Mouse (Mus musculus) hindbrain, embryonic 13.5 days (tissue): ENCODE data around the gene Ldoc1. TPM values are rescaled to one million over a fixed set of nuclear protein-coding genes. Genes with fewer than 3 reads are reported as not detected.

Experiments
- ATAC-seq: fragments of 200-750 bp; cut with Nextera tagmentation; 2 replicates; pipeline ENCODE4 v1.8.0; 2017; ENCODE audit warnings: moderate TSS enrichment; ENCODE audit not compliant: low FRiP score
- H3K27ac ChIP-seq: fragments of 300-500 bp; sonication (generic); 2 replicates; pipeline ENCODE4 v1.5.1; 2015; ENCODE audit warnings: inconsistent platforms, mild to moderate bottlenecking, moderate library complexity
- H3K27me3 ChIP-seq: fragments of 300-500 bp; sonication (generic); 2 replicates; pipeline ENCODE4 v1.6.1; 2015; ENCODE audit warnings: mild to moderate bottlenecking, inconsistent platforms
- H3K36me3 ChIP-seq: fragments of 300-500 bp; sonication (generic); 2 replicates; pipeline ENCODE4 v1.6.1; 2015; ENCODE audit warnings: mild to moderate bottlenecking, inconsistent platforms
- H3K4me1 ChIP-seq: fragments of 300-500 bp; sonication (generic); replicated peaks from 2 replicates; pipeline ENCODE4 v1.6.1; 2015; ENCODE audit warnings: inconsistent platforms
- H3K4me2 ChIP-seq: fragments of 300-500 bp; sonication (generic); 2 replicates; pipeline ENCODE4 v1.6.1; 2015; ENCODE audit warnings: inconsistent platforms, mild to moderate bottlenecking, moderate library complexity
- H3K4me3 ChIP-seq: fragments of 300-500 bp; sonication (generic); 2 replicates; pipeline ENCODE4 v1.5.1; 2015; ENCODE audit warnings: mild to moderate bottlenecking, inconsistent platforms
- H3K9ac ChIP-seq: fragments of 300-500 bp; sonication (generic); 2 replicates; pipeline ENCODE4 v1.6.1; 2015; ENCODE audit warnings: mild to moderate bottlenecking, inconsistent platforms
- H3K9me3 ChIP-seq: fragments of 300-500 bp; sonication (generic); 2 replicates; pipeline ENCODE4 v1.6.1; 2016; ENCODE audit warnings: inconsistent platforms
- WGBS: fragments of 180-500 bp; shearing (Covaris S2); methylation state at CpG from one replicate; pipeline ENCODE4 v1.1.7; 2015; 5-methylcytosine and 5-hydroxymethylcytosine counted together
- polyA plus RNA-seq: library from polyadenylated mRNA; unstranded; fragments of >200 nt; fragmentation: Nextera tagmentation; extraction: Ambion mirVana; gene quantifications from 2 replicates; pipeline ENCODE4 v1.2.1, GENCODE M21; 2015

Gene Ldoc1
- polyA plus RNA-seq: 4.2 and 4.9 TPM in 2 replicates

DNA sequence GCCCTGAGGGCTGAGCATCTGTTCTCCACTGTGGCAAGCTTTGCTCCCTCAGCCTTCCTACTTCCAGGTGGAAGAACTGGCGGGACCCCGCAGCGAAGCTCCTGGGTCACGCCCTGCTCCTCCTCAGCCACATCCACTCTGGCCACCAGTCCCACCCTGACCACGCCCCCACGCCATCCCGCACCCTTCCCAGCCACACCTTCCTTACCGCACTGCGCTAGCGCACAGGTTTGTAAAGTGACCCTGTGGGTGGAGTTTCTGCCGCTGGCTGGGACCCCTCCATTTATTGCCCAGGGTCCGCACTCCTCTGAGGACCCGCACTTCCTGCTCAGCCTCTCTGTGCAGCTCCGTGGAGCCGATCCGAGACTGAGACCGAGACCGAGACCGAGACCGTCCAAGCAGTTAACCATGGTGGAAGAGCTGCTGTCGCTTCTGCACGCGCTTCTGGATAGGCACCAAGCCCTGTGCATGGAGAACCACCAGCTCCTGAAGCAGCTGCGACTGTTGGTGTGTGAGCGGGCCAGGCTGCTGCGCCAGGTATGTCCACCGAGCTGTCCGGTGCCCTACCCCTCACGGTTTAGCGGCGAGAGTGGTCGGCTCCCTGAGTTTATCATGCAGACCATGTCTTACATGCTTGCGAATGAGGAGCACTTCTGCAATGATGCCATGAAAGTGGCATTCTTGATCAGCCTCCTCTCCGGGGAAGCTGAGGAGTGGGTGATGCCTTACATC is at the start of gene Ldoc1:
TSS of gene Ldoc1 (plus strand) at position 196 of the 732 bp plus-strand sequence.
- H3K9ac ChIP-seq: no peak within 1 kb of the TSS
- ATAC-seq: peak; percentile 43; the same call in 1 of the 2 replicates
- 32% methylated on average over 34 of the region's 34 CpGs for WGBS

DNA sequence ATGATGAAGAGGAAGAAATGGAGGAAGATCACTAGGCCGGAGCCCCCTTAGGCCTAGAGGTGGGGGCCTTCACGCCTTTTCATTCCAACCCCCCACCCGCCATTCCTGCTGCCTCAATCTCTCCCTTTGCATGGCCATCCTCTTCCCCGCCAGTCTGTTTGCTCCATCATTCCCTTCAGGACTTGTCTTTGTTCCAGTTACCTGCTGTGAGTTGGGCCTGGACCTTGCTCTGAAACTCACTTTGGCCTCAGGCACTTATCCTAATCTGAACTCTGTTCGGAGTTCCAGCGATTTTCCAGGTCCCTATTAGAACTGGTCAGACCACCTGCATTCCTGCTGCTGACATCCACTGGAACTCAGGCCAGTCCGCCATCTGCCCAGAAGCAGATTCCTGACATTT is 834 bp downstream of the Ldoc1 start:
- 85% methylated on average over 7 of the region's 7 CpGs for WGBS
- no peaks in the 10 kb centered on the region for H3K9me3 ChIP-seq
- no peak overlapping the region for H3K27ac ChIP-seq
- H3K9ac ChIP-seq: no peak overlapping the region
- ATAC-seq: no peak
- H3K27me3 ChIP-seq: no peaks in the 10 kb centered on the region
- no peaks in the 10 kb centered on the region for H3K4me1 ChIP-seq
- H3K36me3 ChIP-seq: no peaks in the 10 kb centered on the region
- H3K4me3 ChIP-seq: no peak overlapping the region
- no peak overlapping the region for H3K4me2 ChIP-seq

More for the DNA sequence above, at the start of gene Ldoc1:
- Histone ChIP-seq H3K4me1 (no peaks in the 10 kb centered on the region), H3K27me3 (no peaks in the 10 kb centered on the region), H3K36me3 (no peaks in the 10 kb centered on the region), H3K27ac (no peak within 1 kb of the TSS), H3K9me3 (no peaks in the 10 kb centered on the region), H3K4me2 (peak within 1 kb of the TSS; percentile 55), H3K4me3 (peak within 1 kb of the TSS; percentile 38)

DNA sequence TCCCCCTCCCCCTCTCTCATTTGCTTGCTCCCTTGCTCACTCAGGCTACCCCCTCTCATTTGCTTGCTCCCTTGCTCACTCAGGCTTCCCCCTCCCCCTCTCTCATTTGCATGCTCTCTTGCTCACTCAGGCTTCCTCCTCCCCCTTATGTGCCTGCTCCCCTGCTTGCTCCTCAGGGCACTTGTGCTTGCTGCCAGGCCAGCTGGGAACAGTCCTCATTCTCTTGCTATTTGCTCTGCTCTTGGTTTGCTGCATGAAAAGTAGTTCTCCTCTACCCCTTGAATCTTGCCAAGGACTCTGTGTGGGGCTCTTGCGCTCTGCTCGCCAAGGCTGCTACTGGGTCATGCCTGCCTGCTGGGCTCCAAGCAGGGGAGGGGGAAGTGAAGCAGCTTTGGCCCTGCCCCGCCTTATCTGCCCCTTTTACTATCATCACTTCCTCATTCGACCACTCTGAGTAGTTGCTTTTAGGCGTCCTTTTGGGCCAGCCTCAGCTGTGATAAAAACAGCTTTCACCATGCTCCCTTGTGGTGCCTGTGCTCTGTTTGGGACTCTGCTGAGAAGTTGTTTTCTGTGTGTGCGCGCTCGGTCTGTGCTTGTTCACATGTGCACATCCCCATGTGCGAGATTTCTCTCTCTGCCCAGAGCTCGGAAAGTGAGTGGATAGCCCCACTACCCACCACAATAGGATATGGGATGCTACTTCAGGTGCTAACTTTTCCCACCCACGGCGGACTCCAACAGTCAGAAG is 13.2 kb downstream of the Ldoc1 start:
- peak overlapping the region; percentile 40 for H3K4me2 ChIP-seq
- no peak overlapping the region for H3K9ac ChIP-seq
- H3K4me1 ChIP-seq: no peaks in the 10 kb centered on the region; the same call in 1 of the 2 replicates
- H3K4me3 ChIP-seq: peak overlapping the region; percentile 2; the same call in 1 of the 2 replicates
- ATAC-seq: peak; percentile 83
- H3K27me3 ChIP-seq: no peaks in the 10 kb centered on the region
- WGBS: 32% methylated on average over 12 of the region's 12 CpGs
- peak overlapping the region; percentile 12; the same call in 1 of the 2 replicates for H3K27ac ChIP-seq
- no peaks in the 10 kb centered on the region for H3K9me3 ChIP-seq
- no peaks in the 10 kb centered on the region for H3K36me3 ChIP-seq

DNA sequence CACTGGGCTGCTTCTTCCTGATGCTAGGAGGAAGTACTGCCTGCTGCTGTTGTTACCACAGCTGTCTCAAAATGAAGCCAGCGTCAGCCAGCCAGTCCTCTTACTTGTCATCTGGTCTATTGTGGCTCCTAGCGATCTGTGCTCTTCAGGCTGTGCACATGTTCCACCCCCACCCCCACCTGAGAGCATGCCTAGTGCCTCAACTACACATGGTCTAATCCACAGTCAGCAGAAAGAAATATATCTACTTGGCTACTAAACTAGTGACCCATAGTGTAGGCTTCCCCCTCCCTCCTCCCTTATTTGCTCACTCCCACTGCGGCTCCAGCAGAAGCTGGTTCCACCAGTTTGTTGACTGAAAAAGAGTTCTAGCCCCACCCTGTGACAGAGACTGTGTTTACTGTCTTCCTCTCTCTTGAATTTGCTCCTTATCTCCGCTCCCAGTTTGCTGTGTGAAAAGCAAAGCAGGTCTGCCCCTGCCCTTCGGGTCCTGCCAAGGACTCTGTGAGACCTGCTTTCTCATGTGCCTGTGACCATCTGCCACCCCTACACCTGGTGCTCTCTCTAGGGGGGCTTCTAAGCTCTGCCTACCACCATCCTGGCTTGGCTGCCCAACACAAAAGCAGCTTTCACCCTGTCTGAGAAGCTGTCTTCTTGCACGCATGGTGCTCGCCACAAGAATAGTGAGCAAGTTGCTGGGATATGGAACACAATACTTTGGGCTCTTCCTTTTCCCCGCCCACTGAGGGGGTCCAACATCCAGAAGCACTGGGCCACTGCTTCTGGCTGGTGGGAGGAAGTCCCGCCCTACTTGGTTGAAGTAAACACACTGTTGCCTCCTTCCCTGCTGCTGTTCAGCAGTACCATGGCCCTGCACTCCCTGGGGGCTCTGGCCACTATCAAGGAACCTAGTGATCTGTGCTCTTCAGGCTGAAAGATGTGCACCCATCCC is 14.0 kb downstream of the Ldoc1 start:
- 53% methylated on average over 9 of the region's 9 CpGs for WGBS
- peak; percentile 59; the same call in 1 of the 2 replicates for ATAC-seq

DNA sequence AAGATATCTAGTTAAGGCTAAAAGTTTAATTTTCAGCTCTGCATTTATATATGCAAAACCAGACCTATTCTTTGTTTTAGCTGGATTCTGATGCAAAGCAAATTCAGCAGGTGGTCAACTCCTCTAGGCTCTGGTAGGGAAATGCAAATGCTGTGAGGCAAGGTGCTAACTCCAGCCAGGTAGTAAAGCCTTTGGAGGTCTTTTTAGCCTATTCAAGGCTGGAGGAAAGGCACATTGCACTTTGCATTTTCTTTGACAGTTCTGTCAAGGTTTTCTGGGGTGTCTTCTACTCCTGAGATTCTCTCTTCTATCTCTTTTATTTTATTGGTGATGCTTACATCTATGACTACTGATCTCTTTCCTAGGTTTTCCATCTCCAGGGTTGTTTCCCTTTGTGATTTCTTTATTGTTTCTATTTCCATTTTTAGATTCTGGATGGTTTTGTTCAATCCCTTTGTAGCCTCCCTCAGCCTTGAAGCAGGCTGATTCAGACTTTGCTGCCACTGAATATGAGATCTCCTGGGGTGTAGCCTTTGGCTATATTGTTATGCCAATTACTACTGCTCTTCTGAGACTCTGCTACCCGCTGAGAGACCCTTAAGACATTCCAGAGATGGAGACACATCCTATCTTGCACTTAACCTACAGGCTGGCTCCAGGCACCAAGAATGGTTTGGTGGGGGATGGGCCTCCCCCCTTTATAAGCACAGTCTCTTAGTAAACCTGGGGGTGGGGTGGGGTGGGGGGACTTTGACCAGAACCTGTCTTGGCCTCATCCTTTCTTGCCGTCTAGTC is 18.4 kb downstream of the Ldoc1 start:
- 47% methylated on average over 2 of the region's 2 CpGs for WGBS
- Histone ChIP-seq H3K4me2 (no peak overlapping the region), H3K4me3 (no peak overlapping the region), H3K27me3 (no peaks in the 10 kb centered on the region), H3K9me3 (no peaks in the 10 kb centered on the region), H3K4me1 (no peaks in the 10 kb centered on the region; the same call in 1 of the 2 replicates), H3K36me3 (no peaks in the 10 kb centered on the region), H3K27ac (no peak overlapping the region), H3K9ac (no peak overlapping the region)
- no peak for ATAC-seq

More for the DNA sequence above, 14.0 kb downstream of the Ldoc1 start:
- no peak overlapping the region for H3K27ac ChIP-seq
- H3K27me3 ChIP-seq: no peaks in the 10 kb centered on the region
- no peak overlapping the region for H3K4me3 ChIP-seq
- H3K36me3 ChIP-seq: no peaks in the 10 kb centered on the region
- no peaks in the 10 kb centered on the region; the same call in 1 of the 2 replicates for H3K4me1 ChIP-seq
- no peaks in the 10 kb centered on the region for H3K9me3 ChIP-seq
- H3K9ac ChIP-seq: no peak overlapping the region
- H3K4me2 ChIP-seq: peak overlapping the region; percentile 40
